Mouse (Mus musculus): ENCODE measurements around the gene Mbnl1. TPM values are rescaled to one million over a fixed set of nuclear protein-coding genes. Genes with fewer than 3 reads are reported as not detected.

The Mbnl1 gene
- polyA plus RNA-seq, 1 experiment: 238 TPM

DNA sequence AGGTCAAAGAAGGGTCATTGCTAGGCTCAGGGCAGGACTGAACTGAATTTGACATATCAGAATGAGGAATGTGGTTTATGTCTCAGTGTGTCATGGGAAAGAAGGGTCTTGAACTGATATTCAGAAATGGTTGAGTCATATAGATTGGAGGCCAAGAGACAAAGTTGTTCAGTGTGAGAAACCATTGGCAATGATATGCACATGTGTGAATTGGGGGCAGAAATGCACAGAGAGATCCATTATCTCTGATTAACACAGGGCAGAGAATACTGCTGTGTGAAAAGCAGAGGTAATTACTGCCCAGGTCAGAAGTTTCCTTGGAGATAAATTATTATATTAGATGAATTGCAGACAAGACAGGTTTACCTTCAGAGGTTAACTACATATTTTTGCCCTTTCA is 10.7 kb downstream of the Mbnl1 start:
- TF ChIP-seq GATA1 (IDR thresholded peaks at IDR 0.05; ENCODE audit: low read length): no peak

DNA sequence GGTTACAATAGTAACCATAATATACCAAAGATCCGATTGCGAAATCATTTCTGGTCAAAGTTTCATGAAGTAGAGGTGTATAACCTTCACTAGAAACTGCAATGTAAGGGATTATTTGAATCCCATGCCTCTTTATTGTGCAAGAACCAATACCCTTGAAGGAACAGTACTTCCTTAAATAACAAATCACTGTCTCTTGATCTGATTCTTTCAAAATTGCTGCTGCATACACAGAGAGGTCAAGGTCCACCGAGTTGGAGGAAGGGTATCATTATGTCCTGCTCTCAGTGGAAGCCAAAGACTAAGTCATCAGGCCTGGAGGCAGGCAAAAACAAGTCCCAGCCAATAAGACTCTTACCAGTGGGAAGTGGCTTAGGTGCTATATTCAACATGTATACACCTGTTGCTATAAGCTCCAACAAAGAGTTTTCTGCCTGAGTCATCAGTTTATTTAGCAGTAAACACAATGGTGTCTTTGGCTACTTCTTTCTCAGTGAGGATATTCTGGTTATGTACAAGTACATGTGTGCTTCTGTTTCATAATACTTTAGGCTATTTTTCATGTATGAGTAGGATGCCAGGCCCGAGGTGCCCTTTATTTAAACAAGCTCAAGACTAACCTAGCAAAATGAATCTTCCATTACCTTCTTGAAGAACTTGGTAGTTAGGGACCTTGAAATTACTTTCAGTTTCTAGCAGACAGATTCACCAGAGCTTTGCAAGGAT is 13.5 kb downstream of the Mbnl1 start:
- no peak for TF ChIP-seq GATA1 (IDR thresholded peaks at IDR 0.05; ENCODE audit: low read length)

DNA sequence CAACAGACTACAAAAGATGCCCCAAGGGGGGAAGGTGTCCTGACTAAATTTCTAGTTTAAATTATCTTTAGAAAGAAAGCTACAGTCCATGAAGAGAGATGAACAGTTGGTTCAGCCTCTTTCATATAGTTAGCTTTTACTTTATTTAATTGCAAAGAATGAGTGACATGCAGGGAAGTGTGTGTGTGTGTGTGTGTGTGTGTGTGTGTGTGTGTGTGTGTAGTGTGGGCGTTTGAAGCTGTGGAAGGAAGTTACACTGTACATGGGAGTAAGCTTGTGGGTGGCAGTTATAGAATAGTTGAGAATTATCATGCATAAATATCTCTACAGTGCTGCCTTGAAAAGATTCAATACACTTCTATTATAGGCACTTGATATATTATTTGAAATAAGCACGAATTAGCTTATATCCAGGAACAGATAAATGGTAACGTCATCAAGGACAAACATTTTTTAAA is 14.1 kb downstream of the Mbnl1 start:
- no peak for TF ChIP-seq GATA1 (IDR thresholded peaks at IDR 0.05; ENCODE audit: low read length)

DNA sequence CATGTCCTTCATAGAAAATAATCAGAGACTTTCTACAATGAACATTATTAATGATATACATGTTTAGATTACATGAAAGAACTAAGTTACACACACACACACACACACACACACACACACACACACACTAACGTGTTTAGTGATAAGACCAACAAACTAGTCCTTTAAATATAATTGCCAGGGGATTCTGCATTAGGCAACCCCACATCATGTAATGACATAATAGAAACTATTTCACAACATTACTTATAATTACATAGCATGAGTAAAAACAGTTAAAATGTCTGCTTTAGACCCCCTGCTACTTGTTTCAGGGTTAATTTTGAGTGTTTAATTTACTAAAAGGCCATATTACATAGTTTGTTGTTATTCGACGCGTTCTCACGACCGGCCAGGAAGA is 16.9 kb downstream of the Mbnl1 start:
- no peak for TF ChIP-seq GATA1 (IDR thresholded peaks at IDR 0.05; ENCODE audit: low read length)

DNA sequence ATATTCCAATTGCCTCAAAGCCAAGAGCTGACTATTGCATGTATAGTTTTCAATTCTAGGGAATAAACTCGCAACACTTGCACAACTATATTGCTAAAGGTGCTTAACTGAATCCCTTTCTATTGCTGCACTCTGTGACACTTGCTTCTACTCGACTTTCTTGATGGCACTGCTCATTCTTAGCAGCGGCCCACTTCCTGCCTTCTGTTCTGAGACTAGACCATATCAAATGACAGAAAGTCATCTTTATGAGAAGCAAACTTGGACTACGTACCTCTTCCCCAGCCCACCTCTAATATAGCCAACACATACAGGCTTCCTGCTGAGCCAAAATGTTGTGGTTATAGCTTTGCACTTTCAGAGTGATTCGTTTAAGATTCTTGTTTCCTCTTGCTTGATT is 23.6 kb downstream of the Mbnl1 start:
- no peak for TF ChIP-seq GATA1 (IDR thresholded peaks at IDR 0.05; ENCODE audit: low read length)

DNA sequence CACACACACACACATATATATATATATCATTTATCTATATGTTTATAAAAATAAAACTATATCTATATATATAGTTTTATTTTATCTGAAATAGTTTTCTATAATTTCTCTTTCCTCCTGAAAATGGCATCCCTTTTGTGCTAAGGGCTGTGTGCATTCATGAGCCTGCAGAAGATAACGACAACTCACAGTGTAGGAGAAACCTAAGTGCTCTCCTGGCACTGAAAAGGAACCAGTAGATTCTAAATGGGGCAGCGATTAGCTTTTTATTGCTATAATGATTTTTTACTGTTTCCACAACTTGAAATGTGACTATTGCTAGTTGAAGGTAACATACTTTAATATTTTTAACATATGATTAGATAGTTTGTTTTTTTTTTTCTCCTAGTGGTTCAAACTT is 25.5 kb downstream of the Mbnl1 start:
- TF ChIP-seq GATA1 (IDR thresholded peaks at IDR 0.05; ENCODE audit: low read length): no peak

DNA sequence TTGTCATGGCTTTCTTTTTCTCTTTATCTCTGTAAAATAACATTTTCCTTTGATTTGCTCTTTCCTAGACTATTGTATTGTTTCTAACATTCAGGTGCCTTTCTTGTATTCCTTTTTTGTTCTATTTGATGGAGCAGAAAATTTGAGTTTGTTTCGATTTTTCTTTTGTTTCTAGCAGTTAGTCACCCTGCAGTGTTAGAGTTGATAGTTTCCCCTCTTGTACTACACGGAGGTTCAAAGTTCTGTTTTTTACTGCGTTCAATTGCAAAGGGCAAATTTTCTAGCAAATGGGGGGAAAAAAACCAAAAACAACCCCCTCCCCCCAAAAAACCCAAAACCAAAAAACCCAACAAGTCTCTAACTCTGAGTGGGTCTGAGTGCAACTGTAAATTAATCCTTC is 26.0 kb downstream of the Mbnl1 start:
- TF ChIP-seq GATA1 (IDR thresholded peaks at IDR 0.05; ENCODE audit: low read length): no peak

DNA sequence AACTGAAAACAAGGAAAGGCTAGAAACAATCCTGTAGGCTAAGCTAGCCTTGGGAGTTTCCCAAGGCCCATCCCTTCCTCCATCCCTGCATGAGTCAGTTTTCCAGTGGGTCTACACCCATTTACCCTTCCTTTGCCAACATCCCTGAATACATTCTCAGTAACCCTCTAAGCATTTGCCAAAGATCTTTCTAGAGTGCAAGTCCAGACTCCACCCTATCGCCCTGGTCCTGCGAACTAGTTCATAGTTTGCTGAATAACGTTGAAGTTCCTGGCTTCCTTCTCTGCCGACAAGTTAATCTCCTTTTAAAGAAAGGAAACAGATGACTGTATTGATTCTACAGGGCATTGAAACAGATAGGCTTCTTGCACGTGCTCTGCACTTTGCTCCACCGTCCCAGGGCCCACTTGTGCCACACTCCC is 26.5 kb downstream of the Mbnl1 start:
- TF ChIP-seq GATA1 (IDR thresholded peaks at IDR 0.05; ENCODE audit: low read length): peak; percentile 11

DNA sequence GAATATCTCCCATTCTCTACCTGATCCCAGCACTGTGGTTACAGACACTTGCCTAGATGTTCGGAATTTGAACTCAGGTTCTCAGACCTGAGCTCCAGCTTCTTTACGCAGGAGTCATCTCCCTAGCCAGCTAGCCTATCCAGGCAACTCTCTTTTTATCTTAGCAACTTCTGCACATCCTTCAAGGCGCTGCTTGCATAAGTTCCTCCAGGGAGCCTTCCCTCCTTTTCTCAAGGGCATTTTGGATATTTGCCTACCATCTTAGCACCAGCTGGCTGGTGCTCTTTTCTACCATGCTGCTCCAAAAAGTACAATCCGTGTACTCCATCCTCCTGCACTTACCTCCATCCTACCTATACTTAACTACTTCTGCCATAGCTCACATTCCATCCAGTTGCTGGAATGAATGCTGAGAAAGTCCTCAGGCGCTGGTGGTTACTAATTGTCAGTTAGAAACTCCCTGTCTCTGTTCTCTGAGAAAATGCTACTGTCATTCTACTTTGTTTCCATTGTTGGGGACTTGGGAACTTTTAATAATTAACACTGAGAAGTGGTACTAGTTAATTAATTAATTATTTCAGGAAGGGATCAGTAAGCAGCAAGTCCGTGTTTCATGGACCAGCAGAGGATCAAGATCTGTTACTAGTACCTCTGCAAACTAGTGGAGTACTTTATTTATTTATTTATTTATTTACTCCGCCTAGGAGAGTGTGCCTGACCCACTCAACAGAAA is 27.3 kb downstream of the Mbnl1 start:
- no peak for TF ChIP-seq GATA1 (IDR thresholded peaks at IDR 0.05; ENCODE audit: low read length)

DNA sequence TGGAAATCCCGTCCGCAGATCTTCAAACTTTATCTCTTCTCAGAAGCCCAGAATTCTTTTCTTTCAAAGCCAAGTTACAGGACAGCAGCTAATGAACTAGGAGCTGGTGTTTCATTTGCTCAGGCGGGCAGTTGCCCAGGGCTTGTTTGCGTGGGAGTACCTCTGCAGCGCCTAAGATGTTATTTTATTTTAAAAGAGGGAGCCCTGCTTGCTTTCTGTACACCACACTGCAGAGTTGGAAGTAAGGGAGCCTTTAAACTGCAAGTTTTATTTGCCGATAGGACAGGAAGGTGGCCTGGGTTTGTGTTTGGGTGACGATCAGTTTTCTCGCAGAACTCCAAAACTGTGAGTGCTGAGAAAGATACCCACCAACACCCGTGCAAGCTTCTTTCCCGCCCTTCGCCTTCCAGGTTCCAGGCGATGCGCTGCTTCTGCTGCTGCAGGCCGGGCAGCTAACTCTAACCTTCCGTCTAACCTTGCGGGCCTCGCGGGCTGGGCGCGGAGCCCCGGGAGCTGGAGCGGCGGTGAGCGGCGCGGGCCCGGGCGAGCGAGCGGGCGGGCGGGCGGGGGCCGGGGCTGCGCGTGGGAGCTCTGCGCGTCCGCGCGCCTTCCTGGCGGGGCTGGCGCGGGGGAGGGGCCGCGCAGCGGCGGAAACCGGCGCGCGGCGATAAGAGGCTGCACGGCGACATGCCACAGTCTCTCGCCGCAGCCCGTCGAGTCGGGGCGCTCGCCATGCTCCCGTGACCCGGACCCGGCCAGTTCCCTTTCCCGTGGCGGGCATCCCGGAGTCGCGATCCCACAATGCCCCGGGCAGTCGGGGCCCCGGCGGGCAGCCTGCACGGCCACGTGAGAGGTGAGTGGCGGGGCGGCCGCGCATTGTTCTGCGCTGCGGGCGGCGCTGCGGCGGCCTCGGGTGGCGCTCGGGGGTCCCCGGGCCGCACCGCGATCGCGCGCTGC is 28.2 kb downstream of the Mbnl1 start:
- no peak for TF ChIP-seq GATA1 (IDR thresholded peaks at IDR 0.05; ENCODE audit: low read length)

DNA sequence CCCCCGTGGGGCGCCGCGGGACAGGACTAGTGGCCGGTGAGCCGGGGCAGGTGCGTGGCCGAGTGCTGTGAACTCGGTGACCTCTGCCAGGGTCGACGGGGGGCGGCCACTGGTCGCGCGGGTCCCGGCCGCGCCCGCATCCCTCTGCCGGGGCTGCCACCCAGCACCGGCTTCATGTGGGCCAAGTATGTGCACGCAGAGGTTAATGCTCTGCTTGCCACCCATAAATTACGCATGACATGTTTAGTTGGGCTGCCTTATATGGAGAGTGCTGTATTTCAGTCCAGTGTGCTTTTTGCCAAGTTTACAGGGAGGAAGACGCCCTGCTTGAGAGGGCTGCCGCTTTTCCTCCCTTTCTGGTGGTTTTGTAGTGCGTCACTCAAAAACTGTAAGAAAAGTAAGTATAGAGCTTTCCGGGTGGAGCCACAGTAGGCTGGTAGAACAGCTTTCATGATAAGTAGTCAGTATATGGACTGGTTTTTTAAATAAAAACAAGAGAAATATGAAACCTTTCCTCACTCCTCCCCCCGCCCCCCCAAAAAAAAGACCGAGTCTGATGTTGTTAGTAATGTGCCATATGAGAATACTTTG is 29.0 kb downstream of the Mbnl1 start:
- no peak for TF ChIP-seq GATA1 (IDR thresholded peaks at IDR 0.05; ENCODE audit: low read length)

DNA sequence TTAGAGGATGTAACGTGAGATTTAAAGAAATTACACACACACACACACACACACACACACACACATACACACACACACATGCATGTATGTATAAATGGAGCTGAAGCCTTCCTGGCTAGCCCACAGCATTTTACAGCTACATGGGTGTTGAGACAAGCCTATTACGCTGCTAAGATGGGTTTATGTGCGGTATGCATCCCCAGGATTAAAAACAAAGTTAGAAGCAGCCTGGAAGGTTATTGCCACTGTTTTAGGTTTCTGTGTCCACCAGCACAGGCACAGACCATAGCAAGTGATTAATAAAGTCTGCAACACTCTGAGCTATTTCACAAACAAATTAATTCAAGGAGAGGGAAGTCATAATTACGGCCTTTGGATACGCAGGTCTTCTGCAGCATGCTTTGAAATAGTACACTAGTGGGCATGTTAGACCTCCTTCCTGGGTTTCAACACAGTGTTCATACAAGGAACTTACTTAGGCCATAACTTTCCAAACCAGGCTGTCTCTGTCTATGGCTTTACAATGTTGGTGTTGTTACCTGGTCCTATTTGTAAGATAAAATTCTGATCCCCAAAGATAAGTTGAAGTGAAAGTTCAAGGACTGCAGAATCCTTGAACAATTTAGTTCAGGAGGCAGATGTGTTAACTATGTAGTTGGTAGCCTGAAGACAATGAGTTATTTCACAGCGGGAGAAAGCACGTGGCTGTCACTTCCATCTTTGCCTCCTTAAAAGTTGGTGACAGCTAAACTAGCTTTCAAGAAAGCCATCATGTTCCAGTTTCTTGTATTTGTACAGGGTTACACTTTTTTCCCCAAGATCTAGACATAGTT is 29.7 kb downstream of the Mbnl1 start:
- no peak for TF ChIP-seq GATA1 (IDR thresholded peaks at IDR 0.05; ENCODE audit: low read length)

DNA sequence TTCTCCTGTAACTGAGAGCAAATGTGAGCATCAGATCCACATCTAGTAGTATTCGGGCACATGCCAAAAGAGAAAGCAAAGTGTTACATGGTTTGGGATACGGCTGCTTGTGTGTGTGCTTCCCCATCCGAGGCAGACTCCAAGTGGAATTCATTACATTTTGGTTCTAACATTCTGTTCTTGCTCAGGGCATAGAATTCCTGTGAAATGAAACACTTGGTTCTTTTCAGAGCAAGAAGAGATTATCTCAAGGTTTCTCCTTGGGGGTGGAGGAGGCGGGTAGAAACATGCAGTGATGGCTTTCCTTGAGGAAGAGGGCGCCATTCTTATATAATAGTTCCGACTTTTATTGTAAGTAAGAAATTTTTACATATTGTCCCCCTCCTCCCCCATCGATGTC is 30.6 kb downstream of the Mbnl1 start:
- TF ChIP-seq GATA1 (IDR thresholded peaks at IDR 0.05; ENCODE audit: low read length): no peak

DNA sequence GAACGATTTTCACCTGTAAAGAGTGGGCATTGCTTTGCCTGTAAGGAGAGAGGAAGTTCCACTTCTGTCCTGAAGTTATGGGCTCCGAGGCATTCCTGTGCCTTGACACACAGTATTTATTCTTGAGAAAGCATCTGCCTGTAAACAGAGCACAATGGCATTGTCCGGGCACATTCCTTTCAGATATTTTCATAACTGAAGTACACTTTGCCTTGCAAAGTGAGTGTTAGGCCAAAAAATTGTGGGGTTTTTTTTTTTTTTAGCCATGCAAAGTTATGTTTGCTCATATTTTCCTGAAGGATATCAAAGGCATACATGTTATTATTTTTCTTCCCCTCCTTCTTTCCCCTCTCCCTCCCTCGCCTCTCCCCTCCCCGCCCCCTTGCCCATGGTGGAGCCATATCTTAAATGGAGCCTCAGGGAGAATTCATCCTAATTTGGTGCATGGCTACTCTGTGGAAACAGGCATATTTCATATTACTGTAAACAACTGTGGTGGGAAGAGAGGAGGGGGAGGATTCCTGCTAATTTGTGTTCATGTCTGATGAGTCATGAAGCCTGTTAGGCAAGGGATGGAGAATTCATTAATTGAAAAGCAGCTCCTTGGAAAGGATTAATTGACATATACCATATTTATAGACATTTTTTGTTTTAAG is 32.3 kb downstream of the Mbnl1 start:
- TF ChIP-seq GATA1 (IDR thresholded peaks at IDR 0.05; ENCODE audit: low read length): no peak
